ENCODE assay signal across 8 mouse cellular contexts in genomic region chr7:104646841-104647482, GRCm38 (mm10). TPM values are rescaled to one million over a fixed set of nuclear protein-coding genes. Genes with fewer than 3 reads are reported as not detected.
DNase-seq lines count a peak whose midpoint lies in the region; ATAC-seq and TF ChIP-seq lines count a peak whose summit lies in the region.

Olfr658 (minus strand) TSS chr7:104647305.

- peak within 1 kb of the TSS; percentile 17; the same call in 1 of the 2 replicates for H3K4me3 ChIP-seq in embryonic facial prominence, embryonic 13.5 days
- no peak within 1 kb of the TSS for H3K4me3 ChIP-seq in heart, embryonic 16.5 days (ENCODE audit: low read length)
- no peak within 1 kb of the TSS for H3K4me3 ChIP-seq in kidney, postnatal 0 days (replicated peaks; ENCODE audit: low read depth, low read length)
- H3K4me3 ChIP-seq in liver, embryonic 13.5 days (replicated peaks): no peak within 1 kb of the TSS

- 25% methylated on average over 21 of the region's 22 CpGs for whole genome bisulfite sequencing in embryonic facial prominence, embryonic 13.5 days
- 17% methylated on average over 21 of the region's 22 CpGs for WGBS in heart, embryonic 16.5 days
- WGBS in kidney, postnatal 0 days: 41% methylated on average over 21 of the region's 22 CpGs
- 9% methylated on average over 20 of the region's 22 CpGs for WGBS in liver, embryonic 13.5 days (ENCODE audit: insufficient replicate concordance)

- peak; percentile 65 for TF ChIP-seq CTCF in kidney, postnatal 0 days (IDR thresholded peaks at IDR 0.05; ENCODE audit: low read depth)

- H3K9me3 ChIP-seq in embryonic facial prominence, embryonic 13.5 days: no peaks in the 10 kb centered on the region
- no peaks in the 10 kb centered on the region for H3K9me3 ChIP-seq in heart, embryonic 16.5 days (replicated peaks; ENCODE audit: control insufficient read depth, low read length)
- H3K9me3 ChIP-seq in kidney, postnatal 0 days (replicated peaks; ENCODE audit: low read length): no peaks in the 10 kb centered on the region
- no peaks in the 10 kb centered on the region for H3K9me3 ChIP-seq in liver, embryonic 13.5 days (replicated peaks)

- peak; percentile 21 for DNase-seq in urinary bladder, postnatal 14 days (ENCODE audit: low spot score)
- DNase-seq in urinary bladder, postnatal 4 days (ENCODE audit: low spot score in 2 of 2): no peak
- peak; percentile 59 for DNase-seq in kidney, postnatal 0 days (ENCODE audit: low spot score)
- DNase-seq in liver, embryonic 13.5 days: peak; percentile 1
- DNase-seq in naive thymus-derived CD4-positive, alpha-beta T cell, adult 2 months (ENCODE audit: low read depth): peak; percentile 51
- DNase-seq in testis, postnatal 10 days (ENCODE audit: low spot score): peak; percentile 60

- ATAC-seq in embryonic facial prominence, embryonic 13.5 days (ENCODE audit: insufficient number of reproducible peaks, insufficient read depth, low FRiP score, low TSS enrichment, low read depth): 0 out of 2 replicates have a peak, but pooled peaks have one; percentile 32
- peak; percentile 58 for ATAC-seq in heart, embryonic 16.5 days (replicated peaks; ENCODE audit: extremely low read depth, insufficient read depth, low FRiP score)
- ATAC-seq in kidney, postnatal 0 days (replicated peaks; ENCODE audit: low FRiP score, low read depth): peak; percentile 87
- ATAC-seq in liver, embryonic 13.5 days (ENCODE audit: low read depth): peak; percentile 61; the same call in 1 of the 2 replicates

- H3K9ac ChIP-seq in embryonic facial prominence, embryonic 13.5 days: no peak within 1 kb of the TSS; the same call in 1 of the 2 replicates
- no peak within 1 kb of the TSS for H3K9ac ChIP-seq in heart, embryonic 16.5 days (ENCODE audit: low read length)
- no peak within 1 kb of the TSS for H3K9ac ChIP-seq in kidney, postnatal 0 days (ENCODE audit: low read depth, low read length)
- no peak within 1 kb of the TSS for H3K9ac ChIP-seq in liver, embryonic 13.5 days

- no peaks in the 10 kb centered on the region for H3K36me3 ChIP-seq in embryonic facial prominence, embryonic 13.5 days
- no peaks in the 10 kb centered on the region for H3K36me3 ChIP-seq in heart, embryonic 16.5 days (ENCODE audit: control insufficient read depth, insufficient read depth)
- no peaks in the 10 kb centered on the region for H3K36me3 ChIP-seq in kidney, postnatal 0 days (ENCODE audit: insufficient read depth, low read length)
- no peaks in the 10 kb centered on the region for H3K36me3 ChIP-seq in liver, embryonic 13.5 days

- H3K4me2 ChIP-seq in embryonic facial prominence, embryonic 13.5 days: peak within 1 kb of the TSS; percentile 48
- H3K4me2 ChIP-seq in heart, embryonic 16.5 days (ENCODE audit: low read depth, low read length): peak within 1 kb of the TSS; percentile 51
- H3K4me2 ChIP-seq in kidney, postnatal 0 days (ENCODE audit: low read length): peak within 1 kb of the TSS; percentile 40; the same call in 1 of the 2 replicates
- H3K4me2 ChIP-seq in liver, embryonic 13.5 days: 0 out of 2 replicates have a peak within 1 kb of the TSS, but pooled peaks have one; percentile 7

- H3K27me3 ChIP-seq in embryonic facial prominence, embryonic 13.5 days: no peaks in the 10 kb centered on the region
- no peaks in the 10 kb centered on the region for H3K27me3 ChIP-seq in heart, embryonic 16.5 days (ENCODE audit: control insufficient read depth, insufficient read depth, low read length)
- H3K27me3 ChIP-seq in kidney, postnatal 0 days (ENCODE audit: insufficient read depth, low read length): no peaks in the 10 kb centered on the region
- H3K27me3 ChIP-seq in liver, embryonic 13.5 days: no peaks in the 10 kb centered on the region

- H3K27ac ChIP-seq in embryonic facial prominence, embryonic 13.5 days: no peak within 1 kb of the TSS
- H3K27ac ChIP-seq in heart, embryonic 16.5 days (ENCODE audit: low read length): no peak within 1 kb of the TSS
- H3K27ac ChIP-seq in kidney, postnatal 0 days: no peak within 1 kb of the TSS
- no peak within 1 kb of the TSS for H3K27ac ChIP-seq in liver, embryonic 13.5 days

- H3K4me1 ChIP-seq in embryonic facial prominence, embryonic 13.5 days: no peaks in the 10 kb centered on the region
- H3K4me1 ChIP-seq in heart, embryonic 16.5 days (ENCODE audit: control insufficient read depth, insufficient read depth, low read length): no peaks in the 10 kb centered on the region
- H3K4me1 ChIP-seq in kidney, postnatal 0 days (replicated peaks; ENCODE audit: insufficient read depth, low read length): no peaks in the 10 kb centered on the region
- H3K4me1 ChIP-seq in liver, embryonic 13.5 days (replicated peaks): no peaks in the 10 kb centered on the region

RNA-seq across cellular contexts. Expression of gene Olfr658, which starts in this region (rescaled TPM):
- polyA plus RNA-seq in embryonic facial prominence, embryonic 13.5 days (2015; fragmentation: Nextera tagmentation; extraction: Ambion mirVana): 0.08 TPM in 1 of 2 replicates, not detected in the other
- polyA plus RNA-seq in heart, embryonic 16.5 days (2015; fragmentation: Nextera tagmentation; extraction: Ambion mirVana): not detected in 2 replicates
- 0.04 TPM in 1 of 2 replicates, not detected in the other for polyA plus RNA-seq in kidney, postnatal 0 days (2015; fragmentation: Nextera tagmentation; extraction: Ambion mirVana)
- polyA plus RNA-seq in liver, embryonic 13.5 days (2015; fragmentation: Nextera tagmentation; extraction: Ambion mirVana): not detected in 2 replicates

Comparison
In these comparisons a context has a peak if more than half of its experiments do, and no peak if none do; other contexts are left out.
1. DNase-seq: peak in urinary bladder, postnatal 14 days (single experiment), naive thymus-derived CD4-positive, alpha-beta T cell, adult 2 months (single experiment) and testis, postnatal 10 days (single experiment); none in urinary bladder, postnatal 4 days (0 of 2).
2. Peak in ATAC-seq, H3K4me3 ChIP-seq and H3K4me2 ChIP-seq in embryonic facial prominence, embryonic 13.5 days; RNA of the gene not detected or under 1 TPM.
3. Peak in ATAC-seq and H3K4me2 ChIP-seq in heart, embryonic 16.5 days; RNA of the gene not detected or under 1 TPM.
4. Peak in DNase-seq, ATAC-seq and H3K4me2 ChIP-seq in kidney, postnatal 0 days; RNA of the gene not detected or under 1 TPM.
5. Peak in DNase-seq, ATAC-seq and H3K4me2 ChIP-seq in liver, embryonic 13.5 days; RNA of the gene not detected or under 1 TPM.
6. ATAC-seq: peak in every context shown above with its lines; median percentile 87 in kidney, postnatal 0 days; 61 in liver, embryonic 13.5 days; 58 in heart, embryonic 16.5 days; 32 in embryonic facial prominence, embryonic 13.5 days.
7. Peak in every context shown above with its lines, with median percentiles within 50 percentile points of each other: H3K4me2 ChIP-seq.